Comparison of ENCODE assay signal across 11 mouse cellular contexts in the genomic region with DNA sequence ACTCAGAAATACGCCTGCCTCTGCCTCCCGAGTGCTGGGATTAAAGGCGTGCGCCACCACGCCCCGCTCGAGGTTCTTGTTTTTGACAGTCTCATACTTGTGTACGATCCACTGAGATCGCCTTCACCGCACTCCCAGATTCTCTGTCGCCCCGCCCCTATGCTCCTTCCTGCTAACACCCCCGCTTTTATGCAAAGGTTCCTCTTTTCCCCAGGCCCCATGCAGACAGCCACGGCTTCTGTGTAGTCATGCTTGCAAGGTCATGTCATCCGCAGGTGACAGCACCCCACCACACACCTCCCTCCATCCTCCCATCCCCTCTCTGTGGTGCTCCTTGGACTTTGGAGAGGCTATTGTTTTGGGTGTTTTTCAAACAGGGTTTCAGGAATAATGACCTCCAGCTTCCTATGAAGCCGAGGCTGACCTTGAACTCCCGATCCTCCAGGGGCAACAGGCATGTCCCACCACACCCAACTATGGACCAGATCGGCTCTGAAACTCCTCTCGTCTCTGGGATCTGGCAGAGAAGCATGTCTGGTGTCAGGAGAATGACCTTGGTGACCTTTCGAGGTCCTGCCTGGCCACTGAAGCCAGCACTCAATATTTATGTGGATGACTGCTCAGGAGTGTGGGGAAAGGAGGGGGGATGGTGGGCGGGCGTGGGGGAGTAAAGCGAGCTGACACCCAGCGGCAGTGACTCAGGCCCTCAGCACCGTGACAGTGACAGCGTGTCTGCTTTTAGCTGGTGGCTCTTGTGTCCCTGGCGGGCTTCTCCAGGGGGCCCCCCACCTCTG. TPM values are rescaled to one million over a fixed set of nuclear protein-coding genes. Genes with fewer than 3 reads are reported as not detected.
A peak's percentile ranks its signal among the peaks of the same experiment; 100 is the strongest.
DNase-seq lines count a peak whose midpoint lies in the region; ATAC-seq and TF ChIP-seq lines count a peak whose summit lies in the region.
"Had no signal": no experiment of that assay in that cellular context is flagged by ENCODE, and none has a peak within 500 bp of the region (broad histone marks: within the 10 kb centered on the region; RNA-seq: fewer than 3 reads in every experiment).

No protein-coding gene starts in this region.

- no peaks in the 10 kb centered on the region for H3K27me3 ChIP-seq in thymus, adult 2 months (ENCODE audit: control insufficient read depth, insufficient read depth, low read length)
- H3K27me3 ChIP-seq: stomach, embryonic 15.5 days had no signal

- no peak overlapping the region for H3K27ac ChIP-seq in thymus, adult 2 months (ENCODE audit: control insufficient read depth, insufficient read depth, low read length)
- H3K27ac ChIP-seq: left cerebral cortex, adult 2 months; stomach, embryonic 15.5 days had no signal

- H3K4me3 ChIP-seq in thymus, adult 2 months (ENCODE audit: control insufficient read depth, insufficient read depth, low read length) = no peak overlapping the region
- H3K4me3 ChIP-seq: left cerebral cortex, adult 2 months; stomach, embryonic 15.5 days had no signal

- TF ChIP-seq POLR2A in thymus, adult 2 months (IDR thresholded peaks at IDR 0.05; ENCODE audit: control insufficient read depth, extremely low read depth, insufficient read depth, low read length, poor library complexity) = no peak

- WGBS in thymus, adult 2 months = 12% methylated on average over 27 of the region's 27 CpGs

- no peak for TF ChIP-seq CTCF in thymus, adult 2 months (IDR thresholded peaks at IDR 0.05; ENCODE audit: borderline replicate concordance, control insufficient read depth, extremely low read depth, insufficient read depth, low read length, poor library complexity)

- H3K36me3 ChIP-seq in thymus, adult 2 months (ENCODE audit: control insufficient read depth, insufficient read depth, low read length) = no peaks in the 10 kb centered on the region
- H3K36me3 ChIP-seq: stomach, embryonic 15.5 days had no signal

- peak; percentile 96 for DNase-seq in heart, adult 11 months
- no peak for DNase-seq in heart, postnatal 14 days
- peak; percentile 15 for DNase-seq in thymus, adult 2 months
- DNase-seq in thymus, postnatal 25 days = no peak
- DNase-seq in kidney, postnatal 10 days = peak; percentile 60
- DNase-seq in urinary bladder, postnatal 10 days (ENCODE audit: low spot score) = no peak
- DNase-seq: gastrocnemius, postnatal 10 days had no signal

- peaks cover 15% of the 10 kb centered on the region for H3K4me1 ChIP-seq in thymus, adult 2 months (replicated peaks; ENCODE audit: control insufficient read depth, insufficient read depth, low read length)

- no peak for ATAC-seq in erythroid progenitor cell, adult 5-6 weeks (replicated peaks; ENCODE audit: low FRiP score, poor library complexity, severe bottlenecking)
- no peak for ATAC-seq in erythroblast, adult 5-6 weeks (replicated peaks; ENCODE audit: low FRiP score, poor library complexity, severe bottlenecking)

- intact Hi-C loops in heart, postnatal 14 days (cut with DNase I) = no loop called here

RNA-seq across cellular contexts. Expression of a gene that starts 1.0 kb away (rescaled TPM):
- total RNA-seq in heart, postnatal 14 days (2021) = 100 to 1,000 TPM; 760 to 902 TPM
- polyA plus RNA-seq in thymus, adult 2 months (2012; rRNA removed) = 3.3 and 36.2 TPM in 2 replicates
- not detected in 2 replicates for total RNA-seq in erythroid progenitor cell, adult 5-6 weeks (2015; ENCODE audit: low replicate concordance)
- not detected in 2 replicates for total RNA-seq in erythroid progenitor cell, adult 5-6 weeks (2017; ENCODE audit: low replicate concordance)
- total RNA-seq in erythroblast, adult 5-6 weeks (2015; ENCODE audit: low replicate concordance) = not detected in 2 replicates
- not detected in 2 replicates for total RNA-seq in erythroblast, adult 5-6 weeks (2017; ENCODE audit: low replicate concordance)

RNA-seq across cellular contexts. Expression of a gene that starts 3.8 kb away (rescaled TPM):
- 1 to 10 TPM in 1 of 2 experiments, under 1 TPM in 1; 0.83 to 1.5 TPM for total RNA-seq in heart, postnatal 14 days (2021)
- 0.24 and 0.27 TPM in 2 replicates for polyA plus RNA-seq in thymus, adult 2 months (2012; rRNA removed)
- total RNA-seq in erythroid progenitor cell, adult 5-6 weeks (2015; ENCODE audit: low replicate concordance) = not detected in 2 replicates
- not detected in 2 replicates for total RNA-seq in erythroid progenitor cell, adult 5-6 weeks (2017; ENCODE audit: low replicate concordance)
- not detected in 2 replicates for total RNA-seq in erythroblast, adult 5-6 weeks (2015; ENCODE audit: low replicate concordance)
- not detected in 2 replicates for total RNA-seq in erythroblast, adult 5-6 weeks (2017; ENCODE audit: low replicate concordance)
- total RNA-seq: left cerebral cortex, adult 2 months had no signal
- polyA plus RNA-seq: stomach, embryonic 15.5 days had no signal

RNA-seq across cellular contexts. Expression of a gene that starts 16.3 kb away (rescaled TPM):
- under 1 TPM; 0.34 to 0.43 TPM for total RNA-seq in heart, postnatal 14 days (2021)
- 0.40 and 0.42 TPM in 2 replicates for polyA plus RNA-seq in thymus, adult 2 months (2012; rRNA removed)
- total RNA-seq in erythroid progenitor cell, adult 5-6 weeks (2015; ENCODE audit: low replicate concordance) = not detected in 2 replicates
- total RNA-seq in erythroid progenitor cell, adult 5-6 weeks (2017; ENCODE audit: low replicate concordance) = not detected in 2 replicates
- not detected in 2 replicates for total RNA-seq in erythroblast, adult 5-6 weeks (2015; ENCODE audit: low replicate concordance)
- 0.70 TPM in 1 of 2 replicates, not detected in the other for total RNA-seq in erythroblast, adult 5-6 weeks (2017; ENCODE audit: low replicate concordance)
- total RNA-seq: gastrocnemius, postnatal 10 days had no signal
- polyA plus RNA-seq: stomach, embryonic 15.5 days had no signal

RNA-seq across cellular contexts. Expression of a gene that starts 21.1 kb away (rescaled TPM):
- total RNA-seq in heart, postnatal 14 days (2021) = not detected
- polyA plus RNA-seq in thymus, adult 2 months (2012; rRNA removed) = 0.35 and 0.46 TPM in 2 replicates
- not detected in 2 replicates for total RNA-seq in erythroid progenitor cell, adult 5-6 weeks (2015; ENCODE audit: low replicate concordance)
- not detected in 2 replicates for total RNA-seq in erythroid progenitor cell, adult 5-6 weeks (2017; ENCODE audit: low replicate concordance)
- not detected in 2 replicates for total RNA-seq in erythroblast, adult 5-6 weeks (2015; ENCODE audit: low replicate concordance)
- not detected in 2 replicates for total RNA-seq in erythroblast, adult 5-6 weeks (2017; ENCODE audit: low replicate concordance)

RNA-seq across cellular contexts. Expression of a gene that starts 24.9 kb away (rescaled TPM):
- 10 to 100 TPM; 20.8 to 21.2 TPM for total RNA-seq in heart, postnatal 14 days (2021)
- polyA plus RNA-seq in thymus, adult 2 months (2012; rRNA removed) = 87.3 and 98.6 TPM in 2 replicates
- total RNA-seq in erythroid progenitor cell, adult 5-6 weeks (2015; ENCODE audit: low replicate concordance) = 1.4 and 14.3 TPM in 2 replicates
- 1.5 and 7.7 TPM in 2 replicates for total RNA-seq in erythroid progenitor cell, adult 5-6 weeks (2017; ENCODE audit: low replicate concordance)
- total RNA-seq in erythroblast, adult 5-6 weeks (2015; ENCODE audit: low replicate concordance) = 6.3 TPM in 1 of 2 replicates, not detected in the other
- 2.6 and 4.3 TPM in 2 replicates for total RNA-seq in erythroblast, adult 5-6 weeks (2017; ENCODE audit: low replicate concordance)

Comparison
In these comparisons a context has a peak if more than half of its experiments do, and no peak if none do; other contexts are left out.
1. DNase-seq: peak in heart, adult 11 months (single experiment), thymus, adult 2 months (single experiment) and kidney, postnatal 10 days (single experiment); none in heart, postnatal 14 days (0 of 2), thymus, postnatal 25 days (single experiment) and urinary bladder, postnatal 10 days (single experiment).
2. RNA of a gene that starts 1.0 kb away (total RNA-seq): 760 to 902 TPM in heart, postnatal 14 days; not detected in erythroid progenitor cell, adult 5-6 weeks and not detected in erythroblast, adult 5-6 weeks; every median in the first group is over 100 times any median in the second.